Mouse (Mus musculus): ENCODE data around the gene Lrrc39.

DNA sequence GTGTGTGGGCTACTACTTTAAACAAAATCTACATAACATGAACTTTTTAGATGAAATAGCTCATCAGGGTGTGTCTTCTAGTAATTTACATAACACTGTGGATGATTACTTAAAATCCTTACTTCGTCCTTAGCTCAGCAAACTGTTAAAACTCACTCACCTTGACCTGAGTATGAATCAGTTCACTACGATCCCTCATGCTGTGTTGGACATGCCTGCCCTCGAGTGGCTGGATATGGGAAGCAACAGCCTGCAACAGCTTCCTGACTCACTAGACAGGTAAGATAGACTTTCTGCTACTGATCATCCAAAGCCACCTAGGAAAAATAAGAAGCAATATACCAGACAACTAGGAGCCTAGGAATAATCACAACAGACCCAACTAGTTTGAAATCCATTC, 14.5 kb downstream of the Lrrc39 start:
- TF ChIP-seq GATA2 (IDR thresholded peaks at IDR 0.05; ENCODE audit: borderline replicate concordance, low read depth, low read length) (no peak), GATA1 (IDR thresholded peaks at IDR 0.05; ENCODE audit: borderline replicate concordance, low read length) (no peak)
